Mouse (Mus musculus) cerebellum, adult 2 months (tissue): ENCODE measurements at regions not wholly inside any gene's neighbourhood (a gene's known extent, or its start where the extent isn't known, plus 50 kb on each side); places are given as distances from the start of the nearest gene placed in this dataset.

Experiments used
- DNase-seq, 2 experiments: peaks; one replicate each; pipeline ENCODE4 v3.0.0; 2021
- H3K27ac ChIP-seq: fragments of 200-500 bp; 2 replicates; pipeline ENCODE4 v1.5.1; 2012; ENCODE audit warnings: low read length, control low read depth, inconsistent platforms; ENCODE audit not compliant: insufficient read depth
- H3K27me3 ChIP-seq: fragments of 200-500 bp; 2 replicates; pipeline ENCODE4 v1.6.1; 2012; ENCODE audit warnings: inconsistent platforms, mild to moderate bottlenecking, low read length, moderate library complexity; ENCODE audit not compliant: control insufficient read depth, insufficient read depth
- H3K4me1 ChIP-seq: fragments of 200-500 bp; 2 replicates; pipeline ENCODE4 v1.6.1; 2011; ENCODE audit warnings: low read length; ENCODE audit not compliant: control insufficient read depth, insufficient read depth
- H3K4me3 ChIP-seq: fragments of 200-500 bp; replicated peaks from 2 replicates; pipeline ENCODE3; 2011; ENCODE audit warnings: mild to moderate bottlenecking, low read depth, low read length, control low read depth; ENCODE audit not compliant: insufficient read depth
- CTCF ChIP-seq: fragments of 200-500 bp; IDR thresholded peaks from 2 replicates; pipeline ENCODE4 v1.5.1; 2011; ENCODE audit warnings: low read depth, mild to moderate bottlenecking, control low read depth, low read length, moderate library complexity, borderline replicate concordance; ENCODE audit not compliant: insufficient read depth
- POLR2A ChIP-seq: fragments of 200-500 bp; IDR thresholded peaks from 2 replicates; pipeline ENCODE4 v1.6.1; 2011; ENCODE audit warnings: low read length, control low read depth, borderline replicate concordance; ENCODE audit not compliant: insufficient read depth
- WGBS: fragments of 180-500 bp; shearing (Covaris S2); methylation state at CpG from one replicate; pipeline ENCODE4 v1.1.7; 2018; 5-methylcytosine and 5-hydroxymethylcytosine counted together

- no peak for TF ChIP-seq CTCF
- no peak for TF ChIP-seq POLR2A
- H3K27ac ChIP-seq = no peak overlapping the region
- no peaks in the 10 kb centered on the region for H3K4me1 ChIP-seq
- H3K27me3 ChIP-seq = no peaks in the 10 kb centered on the region
- 69% methylated on average over 7 of the region's 7 CpGs for WGBS
- no peak for DNase-seq
- H3K4me3 ChIP-seq = no peak overlapping the region
These were observed 59.8 kb upstream of the Gm9887 start for GRCm38 (mm10) chr12:69432086-69432485.

GRCm38 (mm10) chr12:69428108-69428507 is 55.9 kb upstream of the Gm9887 start:
- no peak overlapping the region for H3K27ac ChIP-seq
- no peaks in the 10 kb centered on the region for H3K27me3 ChIP-seq
- no peaks in the 10 kb centered on the region for H3K4me1 ChIP-seq
- TF ChIP-seq POLR2A = no peak
- no peak for TF ChIP-seq CTCF
- DNase-seq = no peak
- no peak overlapping the region for H3K4me3 ChIP-seq
- 81% methylated on average over 6 of the region's 6 CpGs for WGBS

DNA sequence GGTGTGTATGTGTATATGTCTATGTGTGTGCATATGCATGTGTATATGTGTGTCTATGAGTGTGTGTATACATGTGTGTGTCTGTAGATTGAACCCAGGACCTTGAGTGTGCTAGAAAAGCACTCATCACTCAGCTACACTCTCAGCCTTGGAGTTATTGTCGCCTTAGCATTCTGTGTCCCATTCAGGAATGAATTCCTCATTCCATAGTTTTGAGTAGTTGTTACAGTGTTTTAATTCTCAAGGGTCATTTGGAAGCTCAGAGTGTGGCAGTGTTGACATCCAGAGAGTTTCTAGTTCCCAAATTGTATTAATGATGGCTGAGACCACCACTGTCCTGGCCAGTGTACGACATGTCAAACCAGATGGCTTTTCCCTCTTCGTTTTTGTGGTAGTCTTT is 53.4 kb upstream of the Gm9887 start:
- WGBS = 88% methylated on average over 3 of the region's 3 CpGs
- Histone ChIP-seq H3K27ac (no peak overlapping the region), H3K27me3 (no peaks in the 10 kb centered on the region), H3K4me1 (no peaks in the 10 kb centered on the region), H3K4me3 (no peak overlapping the region)
- TF ChIP-seq POLR2A (no peak), CTCF (no peak)
- DNase-seq = no peak

DNA sequence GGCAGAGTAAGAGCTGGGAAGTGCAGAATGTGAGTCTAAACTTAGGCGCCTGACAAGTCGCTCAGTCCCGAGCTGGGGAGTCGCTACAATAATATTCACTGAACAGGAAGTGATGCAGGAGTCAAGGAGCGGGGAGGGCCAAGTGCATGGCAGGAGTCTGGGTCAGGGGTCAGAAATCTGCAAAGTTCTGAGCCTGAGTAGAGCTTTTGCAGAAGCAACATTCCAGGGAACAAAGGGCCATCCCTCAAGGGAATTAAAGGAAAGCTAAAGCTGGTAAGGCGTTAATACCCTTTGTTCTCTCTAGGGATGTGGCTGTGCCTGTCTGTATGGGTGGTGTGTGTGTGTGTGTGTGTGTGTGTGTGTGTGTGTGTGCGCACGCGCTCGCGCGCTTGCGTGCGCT is 52.7 kb upstream of the Gm9887 start:
- no peak overlapping the region for H3K4me3 ChIP-seq
- no peaks in the 10 kb centered on the region for H3K27me3 ChIP-seq
- DNase-seq = no peak
- WGBS = 76% methylated on average over 14 of the region's 14 CpGs
- TF ChIP-seq POLR2A (no peak), CTCF (no peak)
- H3K27ac ChIP-seq = no peak overlapping the region
- H3K4me1 ChIP-seq = no peaks in the 10 kb centered on the region
